ENCODE assay signal across 9 mouse cellular contexts in the genomic region with DNA sequence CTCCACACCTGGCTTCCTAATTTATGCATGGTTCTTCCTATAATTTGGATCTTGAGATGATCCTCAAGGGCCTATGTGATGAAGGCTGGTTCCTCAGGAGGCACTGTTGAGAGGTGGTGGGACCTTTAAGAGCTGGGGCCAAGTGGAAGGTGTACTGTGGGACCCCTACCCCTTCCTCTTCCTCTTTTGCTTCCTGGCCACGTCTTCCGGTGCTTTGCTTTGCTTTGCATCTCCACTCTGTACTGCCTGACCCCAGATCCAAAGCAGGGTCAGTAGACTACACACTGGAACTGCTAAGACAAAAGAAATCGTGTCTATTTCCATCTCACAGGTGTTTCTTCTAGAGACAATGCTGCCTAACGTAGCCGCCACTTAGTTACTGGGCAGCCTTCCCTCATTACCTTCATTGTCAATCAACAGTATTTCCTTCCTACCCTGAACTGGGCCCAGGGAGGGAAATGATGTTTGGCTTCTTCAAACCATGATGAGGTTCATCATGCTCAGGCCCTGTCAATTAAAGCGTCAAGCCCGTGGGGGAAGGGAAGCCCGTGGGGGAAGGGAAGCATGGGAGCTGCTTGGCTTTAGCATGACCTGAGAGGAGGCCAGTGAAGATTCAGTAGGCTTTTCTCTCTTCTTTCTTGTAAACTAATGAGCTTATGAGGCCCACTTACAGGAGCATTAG. TPM values are rescaled to one million over a fixed set of nuclear protein-coding genes. Genes with fewer than 3 reads are reported as not detected.
A peak's percentile ranks its signal among the peaks of the same experiment; 100 is the strongest.
DNase-seq lines count a peak whose midpoint lies in the region; ATAC-seq lines count a peak whose summit lies in the region.
"Had no signal": no experiment of that assay in that cellular context is flagged by ENCODE, and none has a peak within 500 bp of the region (broad histone marks: within the 10 kb centered on the region; RNA-seq: fewer than 3 reads in every experiment).

No protein-coding gene starts in this region.

- H3K9ac ChIP-seq in heart, embryonic 13.5 days: 0 out of 2 replicates have a peak overlapping the region, but pooled peaks have one; percentile 99
- H3K9ac ChIP-seq in forebrain, embryonic 15.5 days (replicated peaks): peak overlapping the region; percentile 100
- no peak overlapping the region for H3K9ac ChIP-seq in liver, embryonic 12.5 days
- H3K9ac ChIP-seq in stomach, embryonic 14.5 days (replicated peaks; ENCODE audit: low read depth, low read length): no peak overlapping the region

- peak overlapping the region; percentile 91 for H3K4me3 ChIP-seq in heart, embryonic 13.5 days
- H3K4me3 ChIP-seq in forebrain, embryonic 15.5 days: peak overlapping the region; percentile 87
- H3K4me3 ChIP-seq in liver, embryonic 12.5 days: no peak overlapping the region
- H3K4me3 ChIP-seq in stomach, embryonic 14.5 days (ENCODE audit: low read depth, low read length): no peak overlapping the region; the same call in 1 of the 2 replicates

- no peaks in the 10 kb centered on the region for H3K9me3 ChIP-seq in heart, embryonic 13.5 days
- H3K9me3 ChIP-seq in forebrain, embryonic 15.5 days: no peaks in the 10 kb centered on the region
- no peaks in the 10 kb centered on the region for H3K9me3 ChIP-seq in liver, embryonic 12.5 days (replicated peaks)
- no peaks in the 10 kb centered on the region for H3K9me3 ChIP-seq in stomach, embryonic 14.5 days (ENCODE audit: control insufficient read depth, low read depth, low read length)

- 52% methylated on average over 8 of the region's 8 CpGs for WGBS in heart, embryonic 13.5 days
- WGBS in forebrain, embryonic 15.5 days: 48% methylated on average over 8 of the region's 8 CpGs
- 34% methylated on average over 8 of the region's 8 CpGs for whole genome bisulfite sequencing in liver, embryonic 12.5 days (ENCODE audit: insufficient replicate concordance)
- 49% methylated on average over 8 of the region's 8 CpGs for WGBS in stomach, embryonic 14.5 days

- H3K36me3 ChIP-seq in heart, embryonic 13.5 days: no peaks in the 10 kb centered on the region
- H3K36me3 ChIP-seq in forebrain, embryonic 15.5 days: no peaks in the 10 kb centered on the region
- H3K36me3 ChIP-seq in liver, embryonic 12.5 days: no peaks in the 10 kb centered on the region
- no peaks in the 10 kb centered on the region for H3K36me3 ChIP-seq in stomach, embryonic 14.5 days (ENCODE audit: control insufficient read depth, insufficient read depth, low read length)

- H3K4me1 ChIP-seq in heart, embryonic 13.5 days: peaks cover 42% of the 10 kb centered on the region
- peaks cover 25% of the 10 kb centered on the region for H3K4me1 ChIP-seq in forebrain, embryonic 15.5 days
- peaks cover 35% of the 10 kb centered on the region for H3K4me1 ChIP-seq in liver, embryonic 12.5 days
- peaks cover 7% of the 10 kb centered on the region for H3K4me1 ChIP-seq in stomach, embryonic 14.5 days (ENCODE audit: control insufficient read depth, insufficient read depth, low read length)

- DNase-seq in heart, adult 18-20 months: no peak
- DNase-seq in Muller cell, postnatal 12 days (ENCODE audit: inconsistent ontology term): peak; percentile 15
- DNase-seq in adrenal gland, adult (ENCODE audit: inconsistent age in 2 of 2, low spot score in 1 of 2): no peak
- no peak for DNase-seq in kidney, postnatal 36 days

- H3K4me2 ChIP-seq in heart, embryonic 13.5 days: peak overlapping the region; percentile 84
- peak overlapping the region; percentile 67 for H3K4me2 ChIP-seq in forebrain, embryonic 15.5 days (replicated peaks)
- peak overlapping the region; percentile 95 for H3K4me2 ChIP-seq in liver, embryonic 12.5 days
- peak overlapping the region; percentile 51 for H3K4me2 ChIP-seq in stomach, embryonic 14.5 days (replicated peaks; ENCODE audit: low read depth, low read length)

- no peak for ATAC-seq in heart, embryonic 13.5 days (ENCODE audit: extremely low read depth, insufficient number of reproducible peaks, low FRiP score, low TSS enrichment)
- ATAC-seq in forebrain, embryonic 15.5 days (replicated peaks): no peak
- no peak for ATAC-seq in liver, embryonic 12.5 days
- ATAC-seq in stomach, embryonic 14.5 days (ENCODE audit: insufficient number of reproducible peaks, insufficient read depth, low FRiP score, low read depth): no peak
- ATAC-seq: Patski had no signal

- H3K27ac ChIP-seq in heart, embryonic 13.5 days (replicated peaks): peak overlapping the region; percentile 91
- peak overlapping the region; percentile 98 for H3K27ac ChIP-seq in forebrain, embryonic 15.5 days (replicated peaks)
- H3K27ac ChIP-seq in liver, embryonic 12.5 days: peak overlapping the region; percentile 31
- peak overlapping the region; percentile 3; the same call in 1 of the 2 replicates for H3K27ac ChIP-seq in stomach, embryonic 14.5 days (ENCODE audit: low read length)

- H3K27me3 ChIP-seq in heart, embryonic 13.5 days (replicated peaks): no peaks in the 10 kb centered on the region
- H3K27me3 ChIP-seq in forebrain, embryonic 15.5 days: no peaks in the 10 kb centered on the region
- peaks cover 29% of the 10 kb centered on the region for H3K27me3 ChIP-seq in liver, embryonic 12.5 days (replicated peaks)
- H3K27me3 ChIP-seq in stomach, embryonic 14.5 days (ENCODE audit: control insufficient read depth, insufficient read depth, low read length): no peaks in the 10 kb centered on the region
- H3K27me3 ChIP-seq: Patski had no signal

RNA-seq across cellular contexts. Expression of a gene that starts 2.9 kb away (rescaled TPM):
- 1,351 and 1,381 TPM in 2 replicates for polyA plus RNA-seq in heart, embryonic 13.5 days (2015; fragmentation: Nextera tagmentation; extraction: Ambion mirVana)
- total RNA-seq in heart, adult 18-20 months (2021): 100 to 1,000 TPM in 1 of 2 experiments, 10 to 100 TPM in 1; 99.1 to 111 TPM
- 4,419 and 4,667 TPM in 2 replicates for polyA plus RNA-seq in forebrain, embryonic 15.5 days (2015; fragmentation: Nextera tagmentation; extraction: Ambion mirVana)
- 571 and 617 TPM in 2 replicates for polyA plus RNA-seq in liver, embryonic 12.5 days (2016; fragmentation: Nextera tagmentation; extraction: Ambion mirVana)
- polyA plus RNA-seq in stomach, embryonic 14.5 days (2014; fragmentation: Nextera tagmentation; extraction: Ambion mirVana): 2,356 and 2,370 TPM in 2 replicates

RNA-seq across cellular contexts. Expression of a gene that starts 55.9 kb away (rescaled TPM):
- polyA plus RNA-seq in heart, embryonic 13.5 days (2015; fragmentation: Nextera tagmentation; extraction: Ambion mirVana): 27.1 and 30.4 TPM in 2 replicates
- total RNA-seq in heart, adult 18-20 months (2021): 100 to 1,000 TPM in 1 of 2 experiments, 10 to 100 TPM in 1; 97.7 to 104 TPM
- polyA plus RNA-seq in forebrain, embryonic 15.5 days (2015; fragmentation: Nextera tagmentation; extraction: Ambion mirVana): 37.6 and 38.9 TPM in 2 replicates
- 48.7 and 49.2 TPM in 2 replicates for polyA plus RNA-seq in liver, embryonic 12.5 days (2016; fragmentation: Nextera tagmentation; extraction: Ambion mirVana)
- polyA plus RNA-seq in stomach, embryonic 14.5 days (2014; fragmentation: Nextera tagmentation; extraction: Ambion mirVana): 38.4 and 40.1 TPM in 2 replicates

Comparison
In these comparisons a context has a peak if more than half of its experiments do, and no peak if none do; other contexts are left out.
1. H3K27ac ChIP-seq: peak in every context shown above with its lines; median percentile 98 in forebrain, embryonic 15.5 days; 91 in heart, embryonic 13.5 days; 31 in liver, embryonic 12.5 days; 3 in stomach, embryonic 14.5 days.
2. H3K4me3 ChIP-seq: peak in heart, embryonic 13.5 days (single experiment) and forebrain, embryonic 15.5 days (single experiment); none in liver, embryonic 12.5 days (single experiment) and stomach, embryonic 14.5 days (single experiment).
3. H3K9ac ChIP-seq: peak in heart, embryonic 13.5 days (single experiment) and forebrain, embryonic 15.5 days (single experiment); none in liver, embryonic 12.5 days (single experiment) and stomach, embryonic 14.5 days (single experiment).
4. Peak in every context shown above with its lines, with median percentiles within 50 percentile points of each other: H3K4me2 ChIP-seq.